Mouse (Mus musculus): ENCODE measurements around the gene Ndufv1.

DNA sequence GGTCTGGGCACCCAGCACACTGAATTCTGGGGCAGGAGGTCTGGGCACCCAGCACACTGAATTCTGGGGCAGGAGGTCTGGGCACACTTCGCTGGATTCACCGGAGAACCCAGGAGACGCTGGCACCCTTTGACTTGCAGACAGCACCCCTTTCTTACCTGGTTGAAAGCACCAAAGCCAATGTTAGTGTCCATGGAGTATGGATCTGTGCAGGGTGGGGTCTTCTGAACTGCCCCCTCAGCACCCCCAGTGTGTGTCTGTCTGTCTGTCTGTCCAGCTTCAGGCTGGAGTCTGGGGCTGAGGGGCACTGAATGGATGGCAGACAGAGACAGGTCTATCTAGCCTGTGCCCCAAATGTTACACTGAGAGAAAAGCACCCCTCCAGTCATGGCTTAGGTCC is 21.0 kb downstream of the Ndufv1 start:
- TF ChIP-seq CTCF (IDR thresholded peaks at IDR 0.05; ENCODE audit: extremely low read depth, insufficient read length, insufficient replicate concordance, low read depth, low read length) = no peak
- no peak for TF ChIP-seq POLR2A (IDR thresholded peaks at IDR 0.05; ENCODE audit: low read depth, low read length)
